Mouse (Mus musculus) neural tube, embryonic 15.5 days (tissue): Measurements from ENCODE around the gene Cit. TPM values are rescaled to one million over a fixed set of nuclear protein-coding genes. Genes with fewer than 3 reads are reported as not detected.
A peak's percentile ranks its signal among the peaks of the same experiment; 100 is the strongest.

Source experiments
- ATAC-seq: fragments of 200-750 bp; cut with Nextera tagmentation; 2 replicates; pipeline ENCODE4 v1.8.0; 2017; ENCODE audit warnings: mild to moderate bottlenecking, moderate TSS enrichment, moderate library complexity; ENCODE audit not compliant: low FRiP score
- H3K27ac ChIP-seq: fragments of 300-500 bp; sonication (generic); replicated peaks from 2 replicates; pipeline ENCODE4 v1.5.1; 2015; ENCODE audit warnings: mild to moderate bottlenecking, inconsistent platforms
- H3K27me3 ChIP-seq: fragments of 300-500 bp; sonication (generic); replicated peaks from 2 replicates; pipeline ENCODE4 v1.6.1; 2015; ENCODE audit warnings: inconsistent platforms
- H3K36me3 ChIP-seq: fragments of 300-500 bp; sonication (generic); 2 replicates; pipeline ENCODE4 v1.6.1; 2015; ENCODE audit warnings: inconsistent platforms
- H3K4me1 ChIP-seq: fragments of 300-500 bp; sonication (generic); 2 replicates; pipeline ENCODE4 v1.6.1; 2015; ENCODE audit warnings: inconsistent platforms
- H3K4me2 ChIP-seq: fragments of 300-500 bp; sonication (generic); 2 replicates; pipeline ENCODE4 v1.6.1; 2015; ENCODE audit warnings: inconsistent platforms, mild to moderate bottlenecking, moderate library complexity
- H3K4me3 ChIP-seq: fragments of 300-500 bp; sonication (generic); replicated peaks from 2 replicates; pipeline ENCODE4 v1.5.1; 2015; ENCODE audit warnings: mild to moderate bottlenecking, inconsistent platforms
- H3K9ac ChIP-seq: fragments of 300-500 bp; sonication (generic); replicated peaks from 2 replicates; pipeline ENCODE4 v1.6.1; 2015; ENCODE audit warnings: mild to moderate bottlenecking, inconsistent platforms
- H3K9me3 ChIP-seq: fragments of 300-500 bp; sonication (generic); replicated peaks from 2 replicates; pipeline ENCODE4 v1.6.1; 2016; ENCODE audit warnings: inconsistent platforms
- WGBS: fragments of 180-500 bp; shearing (Covaris S2); methylation state at CpG from one replicate; pipeline ENCODE4 v1.1.7; 2015; ENCODE audit warnings: mixed read lengths; 5-methylcytosine and 5-hydroxymethylcytosine counted together
- polyA plus RNA-seq: library from polyadenylated mRNA; unstranded; fragments of >200 nt; fragmentation: Nextera tagmentation; extraction: Ambion mirVana; gene quantifications from 2 replicates; pipeline ENCODE4 v1.2.1, GENCODE M21; 2015

Gene Cit
- polyA plus RNA-seq, 1 experiment from 2014 or later, result 40.1 TPM

DNA sequence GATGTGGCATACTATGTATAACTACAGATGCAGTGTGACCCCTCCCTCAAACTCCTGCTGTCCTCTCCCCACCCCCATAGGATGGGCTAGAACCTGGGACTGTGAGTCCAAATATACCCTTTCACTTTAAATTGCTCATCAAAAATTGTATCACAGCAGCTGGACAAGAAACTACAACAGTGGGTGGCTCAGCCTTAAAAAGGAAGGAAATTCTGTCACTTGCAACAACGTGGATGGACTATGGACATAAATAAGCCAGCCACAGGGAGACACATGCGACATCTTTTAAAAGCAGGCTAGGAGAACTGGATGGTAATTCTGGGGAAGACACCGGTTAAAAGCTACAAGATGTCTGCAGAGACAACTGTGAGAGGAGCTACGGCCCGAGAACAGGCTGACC, 171.5 kb downstream of the Cit start:
- Histone ChIP-seq H3K4me1 (no peaks in the 10 kb centered on the region), H3K36me3 (peaks cover 84% of the 10 kb centered on the region), H3K4me2 (no peak overlapping the region), H3K9ac (no peak overlapping the region), H3K27ac (no peak overlapping the region), H3K4me3 (no peak overlapping the region), H3K27me3 (no peaks in the 10 kb centered on the region), H3K9me3 (no peaks in the 10 kb centered on the region)
- whole genome bisulfite sequencing, result 92% methylated on average over 5 of the region's 5 CpGs
- no peak for ATAC-seq

GRCm38 (mm10) chr5:116017391-116017790, 172.3 kb downstream of the Cit start:
- Histone ChIP-seq H3K4me2 (no peak overlapping the region), H3K9ac (no peak overlapping the region), H3K27ac (no peak overlapping the region), H3K4me3 (no peak overlapping the region), H3K27me3 (no peaks in the 10 kb centered on the region), H3K36me3 (peaks cover 84% of the 10 kb centered on the region), H3K9me3 (no peaks in the 10 kb centered on the region), H3K4me1 (peaks cover 5% of the 10 kb centered on the region)
- ATAC-seq, result no peak
- WGBS, result 95% methylated on average over 8 of the region's 8 CpGs

- H3K36me3 ChIP-seq, result peaks cover 78% of the 10 kb centered on the region
- H3K27me3 ChIP-seq, result no peaks in the 10 kb centered on the region
- H3K9me3 ChIP-seq, result no peaks in the 10 kb centered on the region
- no peak overlapping the region for H3K9ac ChIP-seq
- H3K4me1 ChIP-seq, result peaks cover 13% of the 10 kb centered on the region
- no peak overlapping the region for H3K4me3 ChIP-seq
- H3K4me2 ChIP-seq, result no peak overlapping the region
- WGBS, result 95% methylated on average over 9 of the region's 9 CpGs
- no peak overlapping the region for H3K27ac ChIP-seq
- no peak for ATAC-seq
Measured at GRCm38 (mm10) chr5:116018196-116018595, 173.1 kb downstream of the Cit start.

GRCm38 (mm10) chr5:116018784-116019183, 173.7 kb downstream of the Cit start:
- H3K4me2 ChIP-seq, result no peak overlapping the region
- no peaks in the 10 kb centered on the region for H3K27me3 ChIP-seq
- no peak for ATAC-seq
- no peaks in the 10 kb centered on the region for H3K9me3 ChIP-seq
- H3K9ac ChIP-seq, result no peak overlapping the region
- no peak overlapping the region for H3K4me3 ChIP-seq
- peaks cover 19% of the 10 kb centered on the region for H3K4me1 ChIP-seq
- WGBS, result 92% methylated on average over 6 of the region's 6 CpGs
- peaks cover 72% of the 10 kb centered on the region for H3K36me3 ChIP-seq
- H3K27ac ChIP-seq, result no peak overlapping the region

GRCm38 (mm10) chr5:116019371-116019770, 174.3 kb downstream of the Cit start:
- peaks cover 66% of the 10 kb centered on the region for H3K36me3 ChIP-seq
- H3K4me1 ChIP-seq, result peaks cover 19% of the 10 kb centered on the region
- no peak for ATAC-seq
- H3K27me3 ChIP-seq, result no peaks in the 10 kb centered on the region
- H3K4me3 ChIP-seq, result no peak overlapping the region
- no peak overlapping the region for H3K27ac ChIP-seq
- H3K9ac ChIP-seq, result no peak overlapping the region
- no peak overlapping the region for H3K4me2 ChIP-seq
- H3K9me3 ChIP-seq, result no peaks in the 10 kb centered on the region
- 70% methylated on average over 11 of the region's 11 CpGs for WGBS

DNA sequence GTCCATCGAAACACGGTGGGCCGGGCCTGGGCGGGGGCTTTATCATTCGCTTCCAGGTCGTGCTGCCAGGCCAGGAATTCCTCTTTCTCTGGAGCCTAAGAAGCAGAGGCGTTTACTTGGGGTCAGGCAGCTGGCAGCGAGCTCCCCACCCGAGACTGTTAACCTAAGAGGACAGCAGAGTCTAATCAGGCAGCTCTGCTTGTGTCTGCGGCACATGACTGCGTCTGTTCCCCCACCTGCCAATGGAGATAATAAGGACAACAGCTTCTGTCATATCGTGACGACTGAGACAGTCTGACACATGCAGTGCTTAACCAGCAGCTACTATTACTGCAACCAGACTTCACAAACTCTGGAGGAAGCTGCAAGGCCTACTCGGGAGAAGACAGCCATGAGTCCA, 176.5 kb downstream of the Cit start:
- Histone ChIP-seq H3K27me3 (no peaks in the 10 kb centered on the region), H3K4me3 (no peak overlapping the region), H3K36me3 (peaks cover 44% of the 10 kb centered on the region), H3K9me3 (no peaks in the 10 kb centered on the region), H3K27ac (no peak overlapping the region), H3K4me1 (peaks cover 22% of the 10 kb centered on the region), H3K9ac (no peak overlapping the region), H3K4me2 (no peak overlapping the region)
- WGBS, result 93% methylated on average over 14 of the region's 14 CpGs
- ATAC-seq, result no peak

- Histone ChIP-seq H3K9ac (no peak overlapping the region), H3K27ac (no peak overlapping the region), H3K36me3 (peaks cover 38% of the 10 kb centered on the region), H3K27me3 (no peaks in the 10 kb centered on the region), H3K9me3 (no peaks in the 10 kb centered on the region), H3K4me3 (no peak overlapping the region), H3K4me2 (peak overlapping the region; percentile 92; the same call in 1 of the 2 replicates), H3K4me1 (peaks cover 22% of the 10 kb centered on the region)
- 96% methylated on average over 12 of the region's 12 CpGs for WGBS
- ATAC-seq, result no peak
Measured at GRCm38 (mm10) chr5:116022131-116022530, 177.1 kb downstream of the Cit start.

DNA sequence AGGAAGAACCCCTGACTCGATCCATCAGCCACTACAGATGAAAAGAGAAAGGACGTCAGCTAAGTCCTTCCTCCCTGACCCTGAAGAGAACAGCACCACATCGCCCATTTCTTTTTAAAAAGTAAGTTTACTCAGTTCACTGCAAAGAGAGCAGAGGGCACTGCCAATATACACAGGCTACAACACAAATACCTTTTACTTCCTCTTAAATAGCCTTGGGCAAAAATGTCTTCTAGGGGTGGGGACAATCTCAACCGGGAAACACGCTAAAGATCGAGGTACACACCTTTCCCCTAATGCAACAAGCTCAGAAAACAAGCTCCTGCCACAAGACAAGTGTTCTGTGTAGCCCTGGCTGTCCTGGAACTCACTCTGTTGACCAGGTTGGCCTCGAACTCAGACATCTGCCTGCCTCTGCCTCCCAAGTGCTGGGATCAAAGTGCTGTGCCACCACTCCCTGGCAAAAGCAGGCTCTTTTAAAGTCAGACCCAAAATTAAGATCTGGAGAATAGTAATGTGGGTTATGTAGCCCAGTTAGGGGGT, 177.7 kb downstream of the Cit start:
- peaks cover 22% of the 10 kb centered on the region for H3K4me1 ChIP-seq
- no peak for ATAC-seq
- no peaks in the 10 kb centered on the region for H3K27me3 ChIP-seq
- peak overlapping the region; percentile 97 for H3K4me3 ChIP-seq
- no peak overlapping the region for H3K27ac ChIP-seq
- H3K9me3 ChIP-seq, result no peaks in the 10 kb centered on the region
- H3K36me3 ChIP-seq, result peaks cover 32% of the 10 kb centered on the region
- H3K9ac ChIP-seq, result peak overlapping the region; percentile 75; the same call in 1 of the 2 replicates
- 89% methylated on average over 7 of the region's 7 CpGs for WGBS
- peak overlapping the region; percentile 92 for H3K4me2 ChIP-seq

DNA sequence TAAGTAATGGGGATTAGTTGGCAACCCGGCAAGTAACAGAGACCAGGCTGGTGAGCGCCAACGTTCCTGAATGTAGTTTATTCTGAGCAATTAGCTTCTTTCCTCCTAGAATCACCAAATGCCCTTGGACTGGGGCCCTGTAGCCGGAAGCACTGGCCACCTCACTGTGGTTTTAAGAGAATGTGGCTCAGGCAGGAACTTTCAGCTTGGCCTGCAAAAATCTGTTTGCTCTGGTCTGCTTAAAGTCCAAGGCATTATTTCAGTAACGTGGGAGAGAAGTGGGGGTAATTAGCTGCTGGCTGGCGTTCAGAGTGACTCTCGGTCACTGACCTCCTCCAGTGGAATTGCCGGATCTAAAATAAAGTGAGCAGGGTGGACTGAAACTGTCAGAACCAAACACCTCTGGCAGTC, 178.2 kb downstream of the Cit start:
- ATAC-seq, result no peak
- peaks cover 22% of the 10 kb centered on the region for H3K4me1 ChIP-seq
- 26% methylated on average over 8 of the region's 8 CpGs for WGBS
- H3K36me3 ChIP-seq, result peaks cover 27% of the 10 kb centered on the region
- H3K4me3 ChIP-seq, result peak overlapping the region; percentile 97
- peak overlapping the region; percentile 75 for H3K9ac ChIP-seq
- H3K27ac ChIP-seq, result 0 out of 2 replicates have a peak overlapping the region, but pooled peaks have one; percentile 83
- no peaks in the 10 kb centered on the region for H3K27me3 ChIP-seq
- H3K4me2 ChIP-seq, result peak overlapping the region; percentile 92
- no peaks in the 10 kb centered on the region for H3K9me3 ChIP-seq

DNA sequence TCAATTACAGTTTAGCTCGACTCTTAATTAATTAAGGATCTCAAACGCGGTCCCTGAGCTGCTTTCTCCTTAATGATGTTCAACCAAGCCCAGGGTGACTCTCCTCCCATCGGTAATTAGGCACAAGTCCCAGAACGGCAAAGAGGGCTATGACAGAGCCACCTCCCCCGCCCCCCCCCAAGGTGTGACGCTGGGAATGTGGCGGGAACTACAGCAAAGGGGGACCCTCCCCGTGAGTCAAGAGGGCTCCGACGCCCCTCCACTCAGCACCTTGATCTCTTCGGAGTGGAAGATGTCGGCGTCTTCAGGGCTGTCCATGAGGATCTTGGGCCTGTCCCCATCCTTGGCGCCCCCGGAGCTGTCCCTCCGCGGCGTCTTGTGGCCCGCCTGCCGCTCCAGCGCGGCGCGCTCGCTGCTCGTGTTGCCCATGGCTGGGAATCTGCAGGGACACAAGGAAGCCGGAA, 178.8 kb downstream of the Cit start:
- H3K27me3 ChIP-seq, result no peaks in the 10 kb centered on the region
- H3K36me3 ChIP-seq, result peaks cover 22% of the 10 kb centered on the region
- peak; percentile 64 for ATAC-seq
- H3K4me3 ChIP-seq, result peak overlapping the region; percentile 97
- no peaks in the 10 kb centered on the region for H3K9me3 ChIP-seq
- under 1% methylated on average over 28 of the region's 28 CpGs for WGBS
- H3K4me2 ChIP-seq, result peak overlapping the region; percentile 92
- peak overlapping the region; percentile 75 for H3K9ac ChIP-seq
- peaks cover 22% of the 10 kb centered on the region for H3K4me1 ChIP-seq
- H3K27ac ChIP-seq, result peak overlapping the region; percentile 83

- peaks cover 17% of the 10 kb centered on the region for H3K36me3 ChIP-seq
- H3K4me3 ChIP-seq, result peak within 1 kb of the TSS; percentile 97
- peak; percentile 97 for ATAC-seq
- H3K4me2 ChIP-seq, result peak within 1 kb of the TSS; percentile 92
- H3K27ac ChIP-seq, result peak within 1 kb of the TSS; percentile 83
- WGBS, result 0% methylated on average over 46 of the region's 46 CpGs
- H3K27me3 ChIP-seq, result no peaks in the 10 kb centered on the region
- peaks cover 22% of the 10 kb centered on the region for H3K4me1 ChIP-seq
- no peaks in the 10 kb centered on the region for H3K9me3 ChIP-seq
- peak within 1 kb of the TSS; percentile 75 for H3K9ac ChIP-seq
Measured at GRCm38 (mm10) chr5:116024327-116024739, 179.3 kb downstream of the Cit start, which contains the start of gene Prkab1. Prkab1 (minus strand) TSS chr5:116024508.

- ATAC-seq, result no peak
- H3K4me1 ChIP-seq, result peaks cover 29% of the 10 kb centered on the region
- peaks cover 2% of the 10 kb centered on the region; the same call in 1 of the 2 replicates for H3K36me3 ChIP-seq
Measured at GRCm38 (mm10) chr5:116026107-116026506, 181.0 kb downstream of the Cit start.

More at GRCm38 (mm10) chr5:116026107-116026506, 181.0 kb downstream of the Cit start:
- Histone ChIP-seq H3K27me3 (no peaks in the 10 kb centered on the region), H3K27ac (no peak overlapping the region), H3K4me3 (no peak overlapping the region), H3K9ac (no peak overlapping the region), H3K9me3 (no peaks in the 10 kb centered on the region), H3K4me2 (no peak overlapping the region)
- WGBS, result 93% methylated on average over 5 of the region's 5 CpGs
